Mouse (Mus musculus): ENCODE results near the gene Eif2s2.

DNA sequence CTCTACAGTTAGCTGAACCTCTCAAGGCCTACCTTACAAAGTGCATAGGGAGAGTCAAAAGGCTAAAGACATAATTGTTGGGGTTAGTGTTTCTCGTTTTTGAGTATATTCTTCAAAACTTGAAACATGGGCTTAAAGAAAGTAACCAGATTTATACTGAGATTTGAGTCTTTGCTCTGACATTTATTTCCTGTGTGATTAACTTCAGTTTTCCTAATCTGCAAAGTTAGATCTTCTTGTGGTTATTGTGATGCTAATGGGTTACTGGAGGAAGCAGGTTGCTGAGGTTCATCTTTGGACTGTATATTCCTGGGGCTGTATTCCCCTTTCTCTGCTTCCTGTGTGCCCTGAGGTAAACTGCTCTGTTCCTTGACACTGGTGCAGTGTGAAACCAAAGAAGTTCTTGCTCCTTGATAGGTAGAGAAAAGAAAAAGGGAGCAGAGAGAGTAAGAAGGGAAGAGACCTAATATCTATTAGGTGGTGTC, 66.6 kb downstream of the Eif2s2 start:
- TF ChIP-seq CTCF (conservative IDR thresholded peaks at IDR 0.05; ENCODE audit: low read length): no peak
- no peak for TF ChIP-seq POU5F1 (IDR thresholded peaks at IDR 0.05; ENCODE audit: borderline replicate concordance, low read length)
- TF ChIP-seq NANOG (IDR thresholded peaks at IDR 0.05; ENCODE audit: borderline replicate concordance, low read length): no peak
